Mouse (Mus musculus): ENCODE data around the gene Slc22a13.

- TF ChIP-seq POLR2A (IDR thresholded peaks at IDR 0.05; ENCODE audit: insufficient read depth, low read depth, low read length) (no peak), CTCF (IDR thresholded peaks at IDR 0.05) (no peak), EP300 (IDR thresholded peaks at IDR 0.05; ENCODE audit: insufficient read depth, low read depth, low read length) (no peak)
Measured at GRCm38 (mm10) chr9:119167608-119168007, 41.3 kb downstream of the Slc22a13 start.

Measured in heart, adult 2 months (tissue).